Mouse (Mus musculus): ENCODE data around the gene Hnf1a. TPM values are rescaled to one million over a fixed set of nuclear protein-coding genes. Genes with fewer than 3 reads are reported as not detected.
A peak's percentile ranks its signal among the peaks of the same experiment; 100 is the strongest.

The Hnf1a gene
- 0.22 and 0.46 TPM in 2 replicates for polyA plus RNA-seq (2015; fragmentation: Nextera tagmentation; extraction: Ambion mirVana)

DNA sequence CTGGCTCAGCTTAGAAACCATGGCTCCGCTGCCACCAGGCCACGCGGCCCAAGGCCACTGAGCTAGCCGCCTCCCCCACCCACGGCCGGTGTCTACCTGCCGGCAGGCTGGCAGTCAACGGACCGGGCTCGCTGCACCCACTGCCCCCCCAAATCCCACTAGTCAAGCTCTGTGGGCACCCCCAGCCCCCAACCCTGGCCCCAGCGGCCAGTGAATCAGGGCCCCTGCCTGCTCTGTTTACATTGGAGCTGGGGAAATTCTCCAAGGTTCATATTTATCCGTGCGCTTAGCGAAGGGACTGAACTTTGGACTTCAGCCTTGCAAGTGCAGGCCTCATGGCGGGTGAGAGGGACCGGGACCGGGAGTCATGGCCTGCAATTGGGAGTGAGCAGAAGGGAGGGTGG is at the start of gene Hnf1a:
Hnf1a (minus strand) TSS at position 271 of the 404 bp plus-strand sequence.
- 74% methylated on average over 17 of the region's 17 CpGs for WGBS
- no peak within 1 kb of the TSS for H3K4me2 ChIP-seq (ENCODE audit: low read depth, low read length)
- no peak within 1 kb of the TSS for H3K4me3 ChIP-seq (ENCODE audit: low read length)
- peaks cover 19% of the 10 kb centered on the region for H3K27me3 ChIP-seq (ENCODE audit: control insufficient read depth, insufficient read depth, low read length)
- no peaks in the 10 kb centered on the region for H3K9me3 ChIP-seq (replicated peaks; ENCODE audit: control insufficient read depth, low read length)
- no peaks in the 10 kb centered on the region for H3K36me3 ChIP-seq (ENCODE audit: control insufficient read depth, insufficient read depth)
- H3K9ac ChIP-seq (ENCODE audit: low read length): no peak within 1 kb of the TSS
- H3K27ac ChIP-seq (ENCODE audit: low read length): no peak within 1 kb of the TSS
- no peak for ATAC-seq (replicated peaks; ENCODE audit: extremely low read depth, insufficient read depth, low FRiP score)
- no peaks in the 10 kb centered on the region for H3K4me1 ChIP-seq (ENCODE audit: control insufficient read depth, insufficient read depth, low read length)

DNA sequence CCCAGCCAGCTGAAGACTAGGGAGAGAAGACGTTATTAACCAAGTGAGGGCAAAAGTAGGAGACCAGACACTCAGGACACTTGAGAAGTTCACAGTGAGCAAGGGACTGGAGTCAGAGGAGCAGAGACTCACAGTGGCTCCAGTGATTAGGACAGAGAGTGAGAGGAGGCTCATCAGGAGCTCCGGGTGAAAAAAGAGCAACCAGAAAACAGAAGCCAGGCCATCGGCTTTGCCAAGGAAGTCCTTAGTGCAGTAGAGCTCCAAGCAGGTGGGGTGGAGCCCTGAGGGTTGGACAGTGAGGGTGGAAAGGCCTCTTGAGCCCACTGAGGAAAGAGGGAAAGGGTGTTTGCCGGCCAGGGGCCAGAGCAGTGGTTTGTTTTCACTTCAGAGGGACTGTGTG is 47.9 kb upstream of the Hnf1a start:
- H3K27me3 ChIP-seq (ENCODE audit: control insufficient read depth, insufficient read depth, low read length): no peaks in the 10 kb centered on the region
- peak overlapping the region; percentile 33 for H3K27ac ChIP-seq (ENCODE audit: low read length)
- peak overlapping the region; percentile 9 for H3K9ac ChIP-seq (ENCODE audit: low read length)
- H3K36me3 ChIP-seq (ENCODE audit: control insufficient read depth, insufficient read depth): no peaks in the 10 kb centered on the region
- WGBS: 22% methylated on average over 4 of the region's 4 CpGs
- no peak for ATAC-seq (replicated peaks; ENCODE audit: extremely low read depth, insufficient read depth, low FRiP score)
- H3K4me1 ChIP-seq (ENCODE audit: control insufficient read depth, insufficient read depth, low read length): peaks cover 35% of the 10 kb centered on the region
- H3K4me2 ChIP-seq (ENCODE audit: low read depth, low read length): peak overlapping the region; percentile 20; the same call in 1 of the 2 replicates
- H3K9me3 ChIP-seq (replicated peaks; ENCODE audit: control insufficient read depth, low read length): no peaks in the 10 kb centered on the region
- no peak overlapping the region for H3K4me3 ChIP-seq (ENCODE audit: low read length)

- 14% methylated on average over 2 of the region's 2 CpGs for WGBS
- Histone ChIP-seq H3K4me1 (ENCODE audit: control insufficient read depth, insufficient read depth, low read length) (peaks cover 40% of the 10 kb centered on the region), H3K4me3 (ENCODE audit: low read length) (no peak overlapping the region; the same call in 1 of the 2 replicates), H3K4me2 (ENCODE audit: low read depth, low read length) (peak overlapping the region; percentile 16; the same call in 1 of the 2 replicates), H3K27me3 (ENCODE audit: control insufficient read depth, insufficient read depth, low read length) (no peaks in the 10 kb centered on the region), H3K36me3 (ENCODE audit: control insufficient read depth, insufficient read depth) (no peaks in the 10 kb centered on the region), H3K27ac (ENCODE audit: low read length) (no peak overlapping the region), H3K9ac (ENCODE audit: low read length) (peak overlapping the region; percentile 8; the same call in 1 of the 2 replicates), H3K9me3 (replicated peaks; ENCODE audit: control insufficient read depth, low read length) (no peaks in the 10 kb centered on the region)
- ATAC-seq (replicated peaks; ENCODE audit: extremely low read depth, insufficient read depth, low FRiP score): peak; percentile 55; the same call in 1 of the 2 replicates
These were observed 47.4 kb upstream of the Hnf1a start for GRCm38 (mm10) chr5:115018270-115018669.

- Histone ChIP-seq H3K9me3 (replicated peaks; ENCODE audit: control insufficient read depth, low read length) (no peaks in the 10 kb centered on the region), H3K4me1 (ENCODE audit: control insufficient read depth, insufficient read depth, low read length) (peaks cover 54% of the 10 kb centered on the region), H3K4me3 (ENCODE audit: low read length) (no peak overlapping the region), H3K27ac (ENCODE audit: low read length) (no peak overlapping the region; the same call in 1 of the 2 replicates), H3K36me3 (ENCODE audit: control insufficient read depth, insufficient read depth) (no peaks in the 10 kb centered on the region), H3K27me3 (ENCODE audit: control insufficient read depth, insufficient read depth, low read length) (no peaks in the 10 kb centered on the region), H3K4me2 (ENCODE audit: low read depth, low read length) (no peak overlapping the region), H3K9ac (ENCODE audit: low read length) (no peak overlapping the region)
- WGBS: 42% methylated on average over 4 of the region's 4 CpGs
- ATAC-seq (replicated peaks; ENCODE audit: extremely low read depth, insufficient read depth, low FRiP score): no peak
These were observed 44.2 kb upstream of the Hnf1a start for GRCm38 (mm10) chr5:115015121-115015520.

- peaks cover 57% of the 10 kb centered on the region for H3K4me1 ChIP-seq (ENCODE audit: control insufficient read depth, insufficient read depth, low read length)
- H3K27me3 ChIP-seq (ENCODE audit: control insufficient read depth, insufficient read depth, low read length): no peaks in the 10 kb centered on the region
- H3K9ac ChIP-seq (ENCODE audit: low read length): no peak overlapping the region
- H3K9me3 ChIP-seq (replicated peaks; ENCODE audit: control insufficient read depth, low read length): no peaks in the 10 kb centered on the region
- WGBS: 23% methylated on average over 1 of the region's 1 CpGs
- no peak for ATAC-seq (replicated peaks; ENCODE audit: extremely low read depth, insufficient read depth, low FRiP score)
- no peaks in the 10 kb centered on the region for H3K36me3 ChIP-seq (ENCODE audit: control insufficient read depth, insufficient read depth)
- no peak overlapping the region for H3K4me3 ChIP-seq (ENCODE audit: low read length)
- H3K27ac ChIP-seq (ENCODE audit: low read length): peak overlapping the region; percentile 72
- H3K4me2 ChIP-seq (ENCODE audit: low read depth, low read length): peak overlapping the region; percentile 28; the same call in 1 of the 2 replicates
These were observed 43.7 kb upstream of the Hnf1a start for GRCm38 (mm10) chr5:115014570-115014969.

GRCm38 (mm10) chr5:115013436-115013835 is 42.5 kb upstream of the Hnf1a start:
- Histone ChIP-seq H3K36me3 (ENCODE audit: control insufficient read depth, insufficient read depth) (no peaks in the 10 kb centered on the region), H3K4me3 (ENCODE audit: low read length) (no peak overlapping the region), H3K9me3 (replicated peaks; ENCODE audit: control insufficient read depth, low read length) (no peaks in the 10 kb centered on the region), H3K4me1 (ENCODE audit: control insufficient read depth, insufficient read depth, low read length) (peaks cover 52% of the 10 kb centered on the region), H3K9ac (ENCODE audit: low read length) (no peak overlapping the region), H3K27me3 (ENCODE audit: control insufficient read depth, insufficient read depth, low read length) (no peaks in the 10 kb centered on the region), H3K4me2 (ENCODE audit: low read depth, low read length) (no peak overlapping the region), H3K27ac (ENCODE audit: low read length) (no peak overlapping the region)
- 72% methylated on average over 3 of the region's 3 CpGs for WGBS
- no peak for ATAC-seq (replicated peaks; ENCODE audit: extremely low read depth, insufficient read depth, low FRiP score)

- ATAC-seq (replicated peaks; ENCODE audit: extremely low read depth, insufficient read depth, low FRiP score): peak; percentile 30
- Histone ChIP-seq H3K36me3 (ENCODE audit: control insufficient read depth, insufficient read depth) (no peaks in the 10 kb centered on the region), H3K4me2 (ENCODE audit: low read depth, low read length) (peak overlapping the region; percentile 82), H3K27me3 (ENCODE audit: control insufficient read depth, insufficient read depth, low read length) (no peaks in the 10 kb centered on the region), H3K9ac (ENCODE audit: low read length) (peak overlapping the region; percentile 99), H3K4me1 (ENCODE audit: control insufficient read depth, insufficient read depth, low read length) (peaks cover 39% of the 10 kb centered on the region), H3K27ac (ENCODE audit: low read length) (peak overlapping the region; percentile 89), H3K4me3 (ENCODE audit: low read length) (peak overlapping the region; percentile 87), H3K9me3 (replicated peaks; ENCODE audit: control insufficient read depth, low read length) (no peaks in the 10 kb centered on the region)
- under 1% methylated on average over 47 of the region's 63 CpGs for WGBS
These were observed 40.8 kb upstream of the Hnf1a start for GRCm38 (mm10) chr5:115011519-115012261.

GRCm38 (mm10) chr5:115011217-115011518 is 40.3 kb upstream of the Hnf1a start:
- ATAC-seq (replicated peaks; ENCODE audit: extremely low read depth, insufficient read depth, low FRiP score): no peak
- H3K27ac ChIP-seq (ENCODE audit: low read length): peak overlapping the region; percentile 89
- no peaks in the 10 kb centered on the region for H3K36me3 ChIP-seq (ENCODE audit: control insufficient read depth, insufficient read depth)
- peaks cover 38% of the 10 kb centered on the region for H3K4me1 ChIP-seq (ENCODE audit: control insufficient read depth, insufficient read depth, low read length)
- H3K27me3 ChIP-seq (ENCODE audit: control insufficient read depth, insufficient read depth, low read length): no peaks in the 10 kb centered on the region
- H3K4me2 ChIP-seq (ENCODE audit: low read depth, low read length): no peak overlapping the region; the same call in 1 of the 2 replicates
- peak overlapping the region; percentile 99 for H3K9ac ChIP-seq (ENCODE audit: low read length)
- WGBS: 0% methylated on average over 34 of the region's 57 CpGs
- H3K9me3 ChIP-seq (replicated peaks; ENCODE audit: control insufficient read depth, low read length): no peaks in the 10 kb centered on the region
- H3K4me3 ChIP-seq (ENCODE audit: low read length): peak overlapping the region; percentile 87

DNA sequence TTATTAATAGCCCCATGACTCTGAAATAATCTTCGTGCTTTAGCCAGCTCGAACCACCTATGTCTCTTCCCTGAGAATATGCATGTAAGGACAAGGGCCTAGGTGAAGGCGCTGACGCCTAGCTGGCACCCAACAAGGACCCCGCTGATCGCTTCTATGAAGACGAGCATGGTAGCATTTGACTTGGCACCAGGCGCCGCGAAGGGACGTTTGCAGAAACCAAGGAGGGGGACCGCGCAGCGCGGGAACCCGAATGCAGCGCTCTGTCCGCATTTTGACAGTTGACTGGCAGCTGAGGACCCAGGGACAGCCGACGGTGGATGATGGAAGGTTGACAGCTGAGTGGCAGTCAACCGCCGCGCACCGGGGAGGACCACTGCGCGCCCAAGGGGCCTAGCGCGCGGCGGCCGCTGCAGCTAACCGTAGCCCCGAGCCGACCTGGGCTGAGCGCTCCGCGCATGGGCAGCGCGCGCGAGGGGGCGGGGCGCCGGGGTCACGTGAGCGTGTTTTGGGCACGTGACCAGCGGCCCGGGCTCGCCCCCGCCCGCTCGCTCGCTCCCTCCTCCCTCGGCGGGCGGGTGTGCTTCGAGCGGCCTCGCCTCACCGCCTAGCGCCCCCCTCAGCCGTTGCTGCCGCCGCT is 39.8 kb upstream of the Hnf1a start, which contains the start of gene Sppl3:
Sppl3 (plus strand) TSS at position 561 of the 640 bp plus-strand sequence.
- WGBS: 2% methylated on average over 50 of the region's 65 CpGs
- H3K4me2 ChIP-seq (ENCODE audit: low read depth, low read length): peak within 1 kb of the TSS; percentile 82
- peak; percentile 89 for ATAC-seq (replicated peaks; ENCODE audit: extremely low read depth, insufficient read depth, low FRiP score)

More for the DNA sequence above, 39.8 kb upstream of the Hnf1a start, which contains the start of gene Sppl3:
- H3K36me3 ChIP-seq (ENCODE audit: control insufficient read depth, insufficient read depth): no peaks in the 10 kb centered on the region
- peak within 1 kb of the TSS; percentile 99 for H3K9ac ChIP-seq (ENCODE audit: low read length)
- H3K9me3 ChIP-seq (replicated peaks; ENCODE audit: control insufficient read depth, low read length): no peaks in the 10 kb centered on the region
- H3K27me3 ChIP-seq (ENCODE audit: control insufficient read depth, insufficient read depth, low read length): no peaks in the 10 kb centered on the region
- peak within 1 kb of the TSS; percentile 89 for H3K27ac ChIP-seq (ENCODE audit: low read length)
- peak within 1 kb of the TSS; percentile 87 for H3K4me3 ChIP-seq (ENCODE audit: low read length)
- peaks cover 37% of the 10 kb centered on the region for H3K4me1 ChIP-seq (ENCODE audit: control insufficient read depth, insufficient read depth, low read length)
